ENCODE assay signal across 21 mouse cellular contexts in genomic region chr4:43832031-43832430, GRCm38 (mm10). TPM values are rescaled to one million over a fixed set of nuclear protein-coding genes. Genes with fewer than 3 reads are reported as not detected.
A peak's percentile ranks its signal among the peaks of the same experiment; 100 is the strongest.
DNase-seq lines count a peak whose midpoint lies in the region; ATAC-seq and TF ChIP-seq lines count a peak whose summit lies in the region.
"Had no signal": no experiment of that assay in that cellular context is flagged by ENCODE, and none has a peak within 500 bp of the region (broad histone marks: within the 10 kb centered on the region; RNA-seq: fewer than 3 reads in every experiment).

No protein-coding gene starts in this region.

- H3K27me3 ChIP-seq in stomach, postnatal 0 days (ENCODE audit: control insufficient read depth, insufficient read depth, low read length) = no peaks in the 10 kb centered on the region
- H3K27me3 ChIP-seq: limb, embryonic 12.5 days had no signal

- H3K4me3 ChIP-seq in layer of hippocampus, adult 2 months = no peak overlapping the region
- H3K4me3 ChIP-seq in stomach, postnatal 0 days (ENCODE audit: low read depth, low read length) = no peak overlapping the region
- H3K4me3 ChIP-seq: embryonic facial prominence, embryonic 10.5 days; limb, embryonic 12.5 days had no signal

- H3K9me3 ChIP-seq in stomach, postnatal 0 days (ENCODE audit: control insufficient read depth, low read length) = no peaks in the 10 kb centered on the region
- H3K9me3 ChIP-seq: embryonic facial prominence, embryonic 10.5 days; limb, embryonic 12.5 days had no signal

- H3K36me3 ChIP-seq in stomach, postnatal 0 days (ENCODE audit: control insufficient read depth, insufficient read depth, low read length) = no peaks in the 10 kb centered on the region
- H3K36me3 ChIP-seq: embryonic facial prominence, embryonic 10.5 days; limb, embryonic 12.5 days had no signal

- peak; percentile 25; the same call in 1 of the 2 replicates for TF ChIP-seq CTCF in layer of hippocampus, adult 2 months (conservative IDR thresholded peaks at IDR 0.05)
- TF ChIP-seq CTCF in stomach, postnatal 0 days (IDR thresholded peaks at IDR 0.05; ENCODE audit: low read depth) = peak; percentile 33

- no peak overlapping the region for H3K9ac ChIP-seq in stomach, postnatal 0 days (ENCODE audit: low read length)
- H3K9ac ChIP-seq: hindbrain, embryonic 14.5 days; limb, embryonic 12.5 days had no signal

- ATAC-seq in CD4-positive, CD25-positive, alpha-beta regulatory T cell, adult 4 months = no peak
- no peak for ATAC-seq in stomach, postnatal 0 days (ENCODE audit: low FRiP score, low TSS enrichment)

- DNase-seq in CD4-positive, CD25-positive, alpha-beta regulatory T cell, adult 2 months (ENCODE audit: low read depth, low spot score) = peak; percentile 25
- no peak for DNase-seq in layer of hippocampus, adult 2 months (ENCODE audit: low spot score in 2 of 2)
- DNase-seq in layer of hippocampus, postnatal 10 days (ENCODE audit: low spot score in 2 of 2) = no peak
- DNase-seq in thymus, postnatal 4 days = peak; percentile 18
- DNase-seq in thymus, postnatal 14 days = no peak
- DNase-seq in stomach, postnatal 0 days (ENCODE audit: low spot score) = no peak
- no peak for DNase-seq in left cerebral cortex, adult 8-10 months (ENCODE audit: low spot score in 2 of 2)
- DNase-seq: adrenal gland, adult 8-10 months; cerebellum, adult 9-11 months; kidney, postnatal 10 days; midbrain, embryonic 14.5 days; right cerebral cortex, postnatal 4 days had no signal

- TF ChIP-seq EP300 in stomach, postnatal 0 days (optimal IDR thresholded peaks at IDR 0.05) = no peak

- WGBS in stomach, postnatal 0 days = 64% methylated on average over 5 of the region's 5 CpGs

- no peak overlapping the region for H3K27ac ChIP-seq in layer of hippocampus, adult 2 months
- H3K27ac ChIP-seq in stomach, postnatal 0 days (replicated peaks) = no peak overlapping the region
- H3K27ac ChIP-seq: embryonic facial prominence, embryonic 10.5 days; hindbrain, embryonic 14.5 days; limb, embryonic 12.5 days had no signal

- H3K4me1 ChIP-seq in stomach, postnatal 0 days (replicated peaks; ENCODE audit: control insufficient read depth, insufficient read depth) = no peaks in the 10 kb centered on the region
- H3K4me1 ChIP-seq: limb, embryonic 12.5 days had no signal

- no peak overlapping the region for H3K4me2 ChIP-seq in stomach, postnatal 0 days (replicated peaks; ENCODE audit: low read depth)
- H3K4me2 ChIP-seq: hindbrain, embryonic 14.5 days; limb, embryonic 12.5 days had no signal

RNA-seq across cellular contexts. Expression of gene Olfr157, which starts 8.0 kb away (rescaled TPM):
- polyA plus RNA-seq in CD4-positive, CD25-positive, alpha-beta regulatory T cell, adult 4 months (2017; shearing (Covaris generic)) = under 1 TPM in 1 of 2 experiments, not detected in 1; 0.09 TPM
- not detected for total RNA-seq in layer of hippocampus, adult 2 months (2021)
- not detected for total RNA-seq in layer of hippocampus, postnatal 10 days (2021)
- 0.04 and 0.06 TPM in 2 replicates for polyA plus RNA-seq in stomach, postnatal 0 days (2015; fragmentation: Nextera tagmentation; extraction: Ambion mirVana)
- not detected for total RNA-seq in left cerebral cortex, adult 8-10 months (2022)
- total RNA-seq: adrenal gland, adult 8-10 months had no signal
- polyA plus RNA-seq: embryonic facial prominence, embryonic 10.5 days; frontal cortex, adult 2 months; gonadal fat pad, adult 2 months; heart, embryonic 16.5 days; limb, embryonic 12.5 days; lung, embryonic 16.5 days; midbrain, embryonic 14.5 days; stomach, embryonic 16.5 days had no signal

RNA-seq across cellular contexts. Expression of gene Olfr156, which starts 8.3 kb away (rescaled TPM):
- not detected for polyA plus RNA-seq in CD4-positive, CD25-positive, alpha-beta regulatory T cell, adult 4 months (2017; shearing (Covaris generic))
- not detected for total RNA-seq in layer of hippocampus, adult 2 months (2021)
- total RNA-seq in layer of hippocampus, postnatal 10 days (2021) = not detected
- not detected in 2 replicates for polyA plus RNA-seq in stomach, postnatal 0 days (2015; fragmentation: Nextera tagmentation; extraction: Ambion mirVana)
- not detected for total RNA-seq in left cerebral cortex, adult 8-10 months (2022)
- total RNA-seq: adrenal gland, adult 8-10 months had no signal
- polyA plus RNA-seq: embryonic facial prominence, embryonic 10.5 days; frontal cortex, adult 2 months; gonadal fat pad, adult 2 months; heart, embryonic 16.5 days; hindbrain, embryonic 14.5 days; limb, embryonic 12.5 days; lung, embryonic 16.5 days; midbrain, embryonic 14.5 days; stomach, embryonic 16.5 days had no signal

RNA-seq across cellular contexts. Expression of gene Olfr155, which starts 19.3 kb away (rescaled TPM):
- polyA plus RNA-seq in CD4-positive, CD25-positive, alpha-beta regulatory T cell, adult 4 months (2017; shearing (Covaris generic)) = not detected
- not detected for total RNA-seq in layer of hippocampus, adult 2 months (2021)
- total RNA-seq in layer of hippocampus, postnatal 10 days (2021) = not detected
- polyA plus RNA-seq in stomach, postnatal 0 days (2015; fragmentation: Nextera tagmentation; extraction: Ambion mirVana) = 0.02 TPM in 1 of 2 replicates, not detected in the other
- not detected for total RNA-seq in left cerebral cortex, adult 8-10 months (2022)
- total RNA-seq: adrenal gland, adult 8-10 months had no signal
- polyA plus RNA-seq: embryonic facial prominence, embryonic 10.5 days; frontal cortex, adult 2 months; gonadal fat pad, adult 2 months; heart, embryonic 16.5 days; hindbrain, embryonic 14.5 days; limb, embryonic 12.5 days; lung, embryonic 16.5 days; midbrain, embryonic 14.5 days; stomach, embryonic 16.5 days had no signal

RNA-seq across cellular contexts. Expression of gene Reck, which starts 43.3 kb away (rescaled TPM):
- polyA plus RNA-seq in CD4-positive, CD25-positive, alpha-beta regulatory T cell, adult 4 months (2017; shearing (Covaris generic)) = 1 to 10 TPM; 4.2 to 4.6 TPM
- 1 to 10 TPM; 7.7 TPM for total RNA-seq in layer of hippocampus, adult 2 months (2021)
- total RNA-seq in layer of hippocampus, postnatal 10 days (2021) = 1 to 10 TPM; 5.0 to 7.2 TPM
- 10.2 and 11.3 TPM in 2 replicates for polyA plus RNA-seq in stomach, postnatal 0 days (2015; fragmentation: Nextera tagmentation; extraction: Ambion mirVana)
- total RNA-seq in left cerebral cortex, adult 8-10 months (2022) = 1 to 10 TPM; 8.1 to 8.8 (median 8.3) TPM

Comparison
In these comparisons a context has a peak if more than half of its experiments do, and no peak if none do; other contexts are left out.
1. DNase-seq: peak in CD4-positive, CD25-positive, alpha-beta regulatory T cell, adult 2 months (single experiment) and thymus, postnatal 4 days (single experiment); none in layer of hippocampus, adult 2 months (0 of 2), layer of hippocampus, postnatal 10 days (0 of 2), thymus, postnatal 14 days (single experiment), stomach, postnatal 0 days (single experiment) and left cerebral cortex, adult 8-10 months (0 of 2).